Mouse (Mus musculus) limb, embryonic 10.5 days (tissue): ENCODE results near the gene Tnk1. TPM values are rescaled to one million over a fixed set of nuclear protein-coding genes. Genes with fewer than 3 reads are reported as not detected.

Experiments
- DNase-seq: peaks from one replicate; pipeline ENCODE4 v3.0.0-alpha.2; 2017; ENCODE audit warnings: low spot score
- H3K27ac ChIP-seq: fragments of 300-500 bp; sonication (generic); 2 replicates; pipeline ENCODE4 v1.5.1; 2016; ENCODE audit warnings: mild to moderate bottlenecking
- H3K27me3 ChIP-seq: fragments of 300-500 bp; sonication (generic); 2 replicates; pipeline ENCODE4 v1.6.1; 2016; ENCODE audit warnings: low read depth, mild to moderate bottlenecking; ENCODE audit not compliant: poor library complexity, severe bottlenecking
- H3K36me3 ChIP-seq: fragments of 300-500 bp; sonication (generic); 2 replicates; pipeline ENCODE4 v1.6.1; 2016; ENCODE audit warnings: mild to moderate bottlenecking, moderate library complexity
- H3K4me1 ChIP-seq: fragments of 300-500 bp; sonication (generic); 2 replicates; pipeline ENCODE4 v1.6.1; 2016
- H3K4me3 ChIP-seq: fragments of 300-500 bp; sonication (generic); 2 replicates; pipeline ENCODE4 v1.5.1; 2016; ENCODE audit warnings: mild to moderate bottlenecking, moderate library complexity
- H3K9me3 ChIP-seq: fragments of 300-500 bp; sonication (generic); replicated peaks from 2 replicates; pipeline ENCODE4 v1.6.1; 2016; ENCODE audit warnings: mild to moderate bottlenecking
- WGBS: fragments of 180-500 bp; shearing (Covaris S2); methylation state at CpG from one replicate; pipeline ENCODE4 v1.1.7; 2016; 5-methylcytosine and 5-hydroxymethylcytosine counted together
- polyA plus RNA-seq: library from polyadenylated mRNA; unstranded; fragments of >200 nt; fragmentation: Nextera tagmentation; extraction: Ambion mirVana; gene quantifications from 2 replicates; pipeline ENCODE4 v1.2.1, GENCODE M21; 2016

The Tnk1 gene
- polyA plus RNA-seq, 1 experiment from 2014 or later = 1.1 TPM

GRCm38 (mm10) chr11:69884240-69884639 lies 25.7 kb upstream of the Tnk1 start:
- H3K4me3 ChIP-seq = no peak overlapping the region
- 83% methylated on average over 9 of the region's 9 CpGs for WGBS
- DNase-seq = no peak
- peaks cover 32% of the 10 kb centered on the region for H3K4me1 ChIP-seq
- no peaks in the 10 kb centered on the region for H3K27me3 ChIP-seq
- no peaks in the 10 kb centered on the region for H3K9me3 ChIP-seq
- no peaks in the 10 kb centered on the region for H3K36me3 ChIP-seq
- H3K27ac ChIP-seq = 0 out of 2 replicates have a peak overlapping the region, but pooled peaks have one; percentile 27

GRCm38 (mm10) chr11:69883527-69884151 lies 25.1 kb upstream of the Tnk1 start:
- Histone ChIP-seq H3K27ac (no peak overlapping the region), H3K27me3 (no peaks in the 10 kb centered on the region), H3K4me3 (no peak overlapping the region), H3K36me3 (no peaks in the 10 kb centered on the region), H3K9me3 (no peaks in the 10 kb centered on the region), H3K4me1 (peaks cover 36% of the 10 kb centered on the region)
- no peak for DNase-seq
- 92% methylated on average over 8 of the region's 8 CpGs for WGBS

- Histone ChIP-seq H3K9me3 (no peaks in the 10 kb centered on the region), H3K4me1 (peaks cover 42% of the 10 kb centered on the region), H3K36me3 (no peaks in the 10 kb centered on the region), H3K27ac (no peak overlapping the region), H3K27me3 (no peaks in the 10 kb centered on the region), H3K4me3 (no peak overlapping the region)
- DNase-seq = no peak
- WGBS = 64% methylated on average over 4 of the region's 4 CpGs
Observed at GRCm38 (mm10) chr11:69883066-69883465, 24.5 kb upstream of the Tnk1 start.

GRCm38 (mm10) chr11:69881787-69882670 lies 23.5 kb upstream of the Tnk1 start:
- 65% methylated on average over 21 of the region's 21 CpGs for whole genome bisulfite sequencing
- H3K27me3 ChIP-seq = no peaks in the 10 kb centered on the region
- no peaks in the 10 kb centered on the region for H3K36me3 ChIP-seq
- peaks cover 43% of the 10 kb centered on the region for H3K4me1 ChIP-seq
- H3K9me3 ChIP-seq = no peaks in the 10 kb centered on the region
- H3K27ac ChIP-seq = peak overlapping the region; percentile 87
- DNase-seq = no peak
- peak overlapping the region; percentile 58 for H3K4me3 ChIP-seq

GRCm38 (mm10) chr11:69880853-69881603 lies 22.5 kb upstream of the Tnk1 start, which contains the start of gene Kctd11:
Gene Kctd11 (minus strand): TSS chr11:69881406.
- DNase-seq = peak; percentile 89
- H3K27ac ChIP-seq = peak within 1 kb of the TSS; percentile 87
- under 1% methylated on average over 46 of the region's 46 CpGs for WGBS
- no peaks in the 10 kb centered on the region for H3K27me3 ChIP-seq
- peaks cover 52% of the 10 kb centered on the region for H3K4me1 ChIP-seq
- no peaks in the 10 kb centered on the region for H3K9me3 ChIP-seq
- no peaks in the 10 kb centered on the region for H3K36me3 ChIP-seq
- H3K4me3 ChIP-seq = peak within 1 kb of the TSS; percentile 58

- DNase-seq = no peak
- no peaks in the 10 kb centered on the region for H3K36me3 ChIP-seq
- under 1% methylated on average over 18 of the region's 18 CpGs for WGBS
Observed at GRCm38 (mm10) chr11:69880506-69880852, 21.9 kb upstream of the Tnk1 start.

GRCm38 (mm10) chr11:69879711-69880110 lies 21.2 kb upstream of the Tnk1 start:
- H3K9me3 ChIP-seq = no peaks in the 10 kb centered on the region
- H3K27ac ChIP-seq = peak overlapping the region; percentile 87; the same call in 1 of the 2 replicates
- peak overlapping the region; percentile 58 for H3K4me3 ChIP-seq
- H3K36me3 ChIP-seq = no peaks in the 10 kb centered on the region
- DNase-seq = no peak
- H3K27me3 ChIP-seq = no peaks in the 10 kb centered on the region
- H3K4me1 ChIP-seq = peaks cover 55% of the 10 kb centered on the region
- WGBS = 55% methylated on average over 15 of the region's 15 CpGs

More at GRCm38 (mm10) chr11:69880506-69880852, 21.9 kb upstream of the Tnk1 start:
- H3K27ac ChIP-seq = peak overlapping the region; percentile 87
- H3K9me3 ChIP-seq = no peaks in the 10 kb centered on the region
- peaks cover 55% of the 10 kb centered on the region for H3K4me1 ChIP-seq
- H3K27me3 ChIP-seq = no peaks in the 10 kb centered on the region
- peak overlapping the region; percentile 58 for H3K4me3 ChIP-seq

- H3K27me3 ChIP-seq = no peaks in the 10 kb centered on the region
- H3K36me3 ChIP-seq = no peaks in the 10 kb centered on the region
- H3K4me3 ChIP-seq = no peak overlapping the region
- H3K27ac ChIP-seq = 0 out of 2 replicates have a peak overlapping the region, but pooled peaks have one; percentile 87
- peaks cover 55% of the 10 kb centered on the region for H3K4me1 ChIP-seq
- H3K9me3 ChIP-seq = no peaks in the 10 kb centered on the region
- WGBS = 89% methylated on average over 6 of the region's 6 CpGs
- no peak for DNase-seq
Observed at GRCm38 (mm10) chr11:69878952-69879351, 20.4 kb upstream of the Tnk1 start.

- Histone ChIP-seq H3K27me3 (no peaks in the 10 kb centered on the region), H3K36me3 (no peaks in the 10 kb centered on the region), H3K9me3 (no peaks in the 10 kb centered on the region), H3K27ac (no peak overlapping the region), H3K4me1 (peaks cover 55% of the 10 kb centered on the region), H3K4me3 (no peak overlapping the region)
- WGBS = 89% methylated on average over 3 of the region's 3 CpGs
- DNase-seq = no peak
Observed at GRCm38 (mm10) chr11:69878399-69878798, 19.9 kb upstream of the Tnk1 start.

- peaks cover 55% of the 10 kb centered on the region for H3K4me1 ChIP-seq
- H3K36me3 ChIP-seq = no peaks in the 10 kb centered on the region
- DNase-seq = no peak
- peak within 1 kb of the TSS; percentile 33 for H3K4me3 ChIP-seq
- no peaks in the 10 kb centered on the region for H3K9me3 ChIP-seq
- WGBS = 93% methylated on average over 11 of the region's 11 CpGs
- no peaks in the 10 kb centered on the region for H3K27me3 ChIP-seq
- peak within 1 kb of the TSS; percentile 15; the same call in 1 of the 2 replicates for H3K27ac ChIP-seq
Observed at GRCm38 (mm10) chr11:69877878-69878277, 19.3 kb upstream of the Tnk1 start, which contains the start of gene Tmem95. Gene Tmem95 (minus strand): TSS chr11:69878018.

- H3K4me3 ChIP-seq = peak overlapping the region; percentile 33
- H3K36me3 ChIP-seq = no peaks in the 10 kb centered on the region
- peak overlapping the region; percentile 15; the same call in 1 of the 2 replicates for H3K27ac ChIP-seq
- WGBS = 5% methylated on average over 12 of the region's 12 CpGs
- H3K27me3 ChIP-seq = no peaks in the 10 kb centered on the region
- H3K4me1 ChIP-seq = peaks cover 50% of the 10 kb centered on the region
- peak; percentile 89 for DNase-seq
- no peaks in the 10 kb centered on the region for H3K9me3 ChIP-seq
Observed at GRCm38 (mm10) chr11:69876867-69877266, 18.3 kb upstream of the Tnk1 start.

- no peaks in the 10 kb centered on the region for H3K9me3 ChIP-seq
- H3K4me3 ChIP-seq = no peak overlapping the region
- no peak overlapping the region for H3K27ac ChIP-seq
- no peaks in the 10 kb centered on the region for H3K27me3 ChIP-seq
- H3K36me3 ChIP-seq = no peaks in the 10 kb centered on the region
- peaks cover 43% of the 10 kb centered on the region for H3K4me1 ChIP-seq
- DNase-seq = no peak
- 73% methylated on average over 7 of the region's 7 CpGs for WGBS
Observed at GRCm38 (mm10) chr11:69876186-69876585, 17.7 kb upstream of the Tnk1 start.
